Mouse (Mus musculus) stomach, postnatal 0 days (tissue): ENCODE measurements around the gene Nsl1.

Experiments
- CTCF ChIP-seq: IDR thresholded peaks from 2 replicates; pipeline ENCODE4 v1.5.1; 2016; ENCODE audit warnings: antibody characterized with exemption, low read depth, mild to moderate bottlenecking, moderate library complexity
- EP300 ChIP-seq: optimal IDR thresholded peaks from 2 replicates; pipeline ENCODE3; 2016; ENCODE audit warnings: antibody characterized with exemption

GRCm38 (mm10) chr1:191086960-191087359 is 24.1 kb downstream of the Nsl1 start:
- no peak for TF ChIP-seq CTCF
- TF ChIP-seq EP300, result no peak
